Mouse (Mus musculus) kidney, adult 2 months (tissue): ENCODE measurements at regions not wholly inside any gene's neighbourhood (a gene's known extent, or its start where the extent isn't known, plus 50 kb on each side); places are given as distances from the start of the nearest gene placed in this dataset.

Experiments
- CTCF ChIP-seq: fragments of 200-500 bp; conservative IDR thresholded peaks from 2 replicates; pipeline ENCODE4 v1.5.1; 2011; ENCODE audit warnings: low read depth, mild to moderate bottlenecking, control low read depth, low read length, moderate library complexity, mixed read lengths; ENCODE audit not compliant: insufficient read depth, insufficient read length
- POLR2A ChIP-seq: fragments of 200-500 bp; IDR thresholded peaks from one replicate; pipeline ENCODE4 v1.6.1; 2011; ENCODE audit warnings: low read depth, low read length, control low read depth

- TF ChIP-seq POLR2A: no peak
- TF ChIP-seq CTCF: no peak
Observed at GRCm38 (mm10) chr1:159148498-159149187, 83.5 kb upstream of the Cop1 start.
